Mouse (Mus musculus) brain, embryonic 14.5 days (tissue): ENCODE data around the gene Adamts9. TPM values are rescaled to one million over a fixed set of nuclear protein-coding genes. Genes with fewer than 3 reads are reported as not detected.

Experiments used
- DNase-seq: peaks from one replicate; pipeline ENCODE4 v3.0.0-alpha.2; 2011; ENCODE audit warnings: low read depth
- CTCF ChIP-seq: fragments of 200-500 bp; IDR thresholded peaks from 2 replicates; pipeline ENCODE4 v1.5.1; 2012; ENCODE audit warnings: inconsistent platforms, mild to moderate bottlenecking, moderate library complexity, borderline replicate concordance; ENCODE audit not compliant: insufficient read depth, insufficient read length; ENCODE audit errors: extremely low read depth
- POLR2A ChIP-seq: fragments of 200-500 bp; IDR thresholded peaks from 2 replicates; pipeline ENCODE4 v1.6.1; 2012; ENCODE audit warnings: mild to moderate bottlenecking, inconsistent platforms, borderline replicate concordance; ENCODE audit not compliant: poor library complexity, insufficient read depth, insufficient read length, severe bottlenecking; ENCODE audit errors: extremely low read depth
- polyA plus RNA-seq: library from polyadenylated mRNA; depleted of rRNA; stranded (reverse); fragments of >200 nt; gene quantifications from 2 replicates; pipeline ENCODE4 v1.2.3, GENCODE M21; 2012

The Adamts9 gene
- polyA plus RNA-seq, 1 experiment = 4.2 TPM

DNA sequence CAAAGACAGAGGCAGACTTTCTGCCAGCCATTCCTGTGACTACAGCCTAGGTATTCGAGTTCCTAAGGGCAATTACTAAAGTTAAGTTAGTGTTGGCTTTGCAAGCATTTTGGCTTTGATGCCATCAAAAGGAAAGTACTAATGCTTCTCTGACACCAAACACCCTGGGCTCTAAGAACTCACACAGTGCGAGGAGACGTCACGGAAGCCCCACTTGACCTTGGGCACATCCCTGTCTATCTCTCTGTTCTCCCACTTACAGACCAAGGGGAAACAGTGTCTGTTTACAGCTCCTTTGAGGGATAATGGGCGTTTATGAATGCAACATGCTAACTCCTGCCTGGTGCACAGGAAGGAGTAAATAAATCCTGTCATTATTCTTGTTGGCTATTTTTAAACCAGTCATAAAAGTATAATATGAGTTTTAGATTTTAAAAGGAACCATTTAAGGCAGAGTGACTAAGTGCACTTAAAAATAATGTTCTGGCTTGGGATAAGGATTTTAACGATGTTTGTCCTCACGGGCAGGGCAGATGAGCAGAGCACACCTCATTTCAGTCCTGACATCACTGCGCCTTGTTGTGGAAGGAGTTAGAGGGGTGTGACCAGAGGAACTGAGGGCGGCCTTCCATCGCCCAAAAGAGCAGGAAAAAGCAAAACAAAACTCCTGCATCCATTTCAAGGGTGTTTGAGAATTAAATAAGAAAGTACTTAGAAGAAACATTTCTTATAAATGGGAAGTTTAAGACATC, 22.2 kb downstream of the Adamts9 start:
- TF ChIP-seq POLR2A (no peak), CTCF (no peak)

DNA sequence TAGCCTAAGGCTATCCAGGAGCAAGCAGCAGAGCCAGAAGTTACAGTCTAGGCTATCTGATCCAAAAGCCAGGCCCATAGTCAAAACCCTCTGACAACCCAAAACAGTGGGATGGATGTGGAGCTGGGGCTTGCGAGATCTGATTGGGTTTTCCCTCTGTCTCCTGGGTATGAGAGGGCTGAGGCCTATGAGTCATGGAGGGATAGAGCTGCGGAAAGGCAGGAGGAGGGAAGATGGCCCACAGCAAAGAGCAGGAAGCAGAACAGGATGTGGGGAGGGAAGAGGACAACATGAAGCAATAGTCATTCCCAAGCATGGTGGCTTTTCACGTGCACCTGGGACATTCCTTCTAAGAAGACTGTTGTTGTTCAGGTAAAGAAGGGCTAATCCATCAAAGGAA, 32.7 kb downstream of the Adamts9 start:
- TF ChIP-seq CTCF = no peak
- no peak for DNase-seq

More for the DNA sequence above, 22.2 kb downstream of the Adamts9 start:
- DNase-seq = no peak

DNA sequence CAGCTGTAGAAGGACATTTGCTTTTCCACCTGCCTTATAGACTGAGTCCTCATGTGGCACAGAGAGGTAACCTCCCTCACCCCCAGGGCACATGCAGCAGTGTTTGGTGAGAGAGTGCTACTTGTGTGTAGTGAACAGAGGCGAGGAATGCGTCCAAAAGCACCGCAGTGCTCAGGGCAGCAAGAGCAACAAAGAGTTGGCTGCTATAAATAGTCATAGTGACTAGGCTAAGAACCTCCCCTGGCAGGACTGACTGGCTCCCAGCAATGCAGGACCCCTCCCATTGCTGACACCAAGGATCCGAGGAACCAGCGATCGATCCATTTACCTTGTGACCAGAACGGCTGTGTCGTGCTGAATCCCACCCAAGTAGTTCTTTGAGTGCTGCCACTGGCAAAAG, 33.9 kb downstream of the Adamts9 start:
- DNase-seq = no peak

DNA sequence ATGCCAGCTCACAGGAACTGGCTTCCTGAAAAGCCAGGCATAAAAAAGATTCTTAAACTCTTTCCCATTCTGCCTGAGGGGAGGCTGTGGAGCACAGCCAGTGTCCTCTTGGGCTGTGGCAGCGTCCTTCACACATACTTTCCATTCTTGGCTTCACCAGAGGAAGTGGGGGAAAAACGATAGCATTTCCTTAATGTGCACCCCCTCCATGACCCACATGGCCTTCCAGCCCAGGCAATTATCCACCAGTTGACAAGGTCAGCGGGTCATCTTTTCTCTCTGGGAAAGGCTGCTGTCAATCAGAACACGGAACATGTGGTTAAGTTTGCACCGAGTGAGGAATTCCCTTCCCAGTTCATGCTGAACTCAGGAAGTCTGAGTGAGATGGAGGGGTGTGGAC, 37.4 kb downstream of the Adamts9 start:
- DNase-seq = no peak
- no peak for TF ChIP-seq CTCF
- TF ChIP-seq POLR2A = no peak

More for the DNA sequence above, 33.9 kb downstream of the Adamts9 start:
- TF ChIP-seq CTCF (no peak), POLR2A (no peak)

DNA sequence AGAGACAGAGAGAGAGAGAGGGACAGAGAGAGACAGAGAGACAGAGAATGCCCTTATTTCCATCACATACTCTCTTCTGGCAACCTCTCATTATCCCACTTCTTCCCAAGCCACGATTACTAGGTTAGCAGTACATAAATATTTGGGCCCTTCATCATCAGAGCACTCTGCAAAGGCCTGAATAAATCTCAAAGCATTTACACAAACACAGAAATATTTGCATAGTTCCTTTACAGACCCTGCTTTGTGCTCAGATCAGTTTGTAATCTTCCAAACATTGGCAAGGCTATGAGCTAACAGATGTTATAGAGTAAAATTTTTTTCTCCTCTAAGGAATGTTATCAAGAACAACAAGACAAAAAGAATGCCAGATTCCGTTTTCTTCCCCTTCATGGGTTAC, 38.8 kb downstream of the Adamts9 start:
- TF ChIP-seq CTCF (no peak), POLR2A (no peak)
- no peak for DNase-seq

DNA sequence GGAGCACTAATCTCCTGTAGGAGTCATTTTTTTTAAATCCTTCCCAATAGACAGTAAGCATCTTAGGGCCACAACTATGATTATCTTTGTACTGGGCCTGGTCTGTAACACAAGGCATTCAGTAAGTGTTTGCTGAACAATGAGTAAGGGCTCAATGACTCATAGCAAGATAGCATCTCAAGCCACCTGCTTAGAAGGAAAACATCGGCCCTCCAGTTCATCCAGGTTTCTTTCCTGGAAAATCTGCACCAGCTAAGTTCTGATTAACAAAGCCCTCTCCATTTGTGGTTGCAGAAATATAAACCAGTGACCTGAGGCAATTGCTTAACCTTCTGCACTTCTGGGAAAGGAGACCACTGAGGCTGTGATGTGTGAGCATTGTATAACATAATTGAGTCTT, 39.3 kb downstream of the Adamts9 start:
- TF ChIP-seq POLR2A (no peak), CTCF (no peak)
- no peak for DNase-seq

DNA sequence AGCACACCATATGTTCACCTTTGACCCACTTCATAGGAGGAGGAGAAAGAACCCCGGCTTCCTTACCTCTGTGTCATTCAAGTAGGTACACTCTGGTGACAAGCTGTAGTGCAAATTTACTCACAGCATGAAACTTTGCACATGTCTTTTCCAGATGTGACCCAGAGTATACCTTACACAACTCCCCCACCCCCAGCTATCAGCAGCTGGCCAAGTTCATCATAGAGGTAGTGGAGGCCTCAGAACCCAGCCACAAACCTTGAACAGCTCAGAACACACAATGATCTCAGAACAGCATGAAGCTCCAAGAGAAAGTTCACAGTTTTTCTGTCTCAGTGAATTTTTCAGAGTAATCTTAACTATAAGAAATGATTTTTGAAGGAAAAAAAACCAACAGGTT, 51.8 kb downstream of the Adamts9 start:
- no peak for DNase-seq
- TF ChIP-seq CTCF = no peak
- TF ChIP-seq POLR2A = no peak

DNA sequence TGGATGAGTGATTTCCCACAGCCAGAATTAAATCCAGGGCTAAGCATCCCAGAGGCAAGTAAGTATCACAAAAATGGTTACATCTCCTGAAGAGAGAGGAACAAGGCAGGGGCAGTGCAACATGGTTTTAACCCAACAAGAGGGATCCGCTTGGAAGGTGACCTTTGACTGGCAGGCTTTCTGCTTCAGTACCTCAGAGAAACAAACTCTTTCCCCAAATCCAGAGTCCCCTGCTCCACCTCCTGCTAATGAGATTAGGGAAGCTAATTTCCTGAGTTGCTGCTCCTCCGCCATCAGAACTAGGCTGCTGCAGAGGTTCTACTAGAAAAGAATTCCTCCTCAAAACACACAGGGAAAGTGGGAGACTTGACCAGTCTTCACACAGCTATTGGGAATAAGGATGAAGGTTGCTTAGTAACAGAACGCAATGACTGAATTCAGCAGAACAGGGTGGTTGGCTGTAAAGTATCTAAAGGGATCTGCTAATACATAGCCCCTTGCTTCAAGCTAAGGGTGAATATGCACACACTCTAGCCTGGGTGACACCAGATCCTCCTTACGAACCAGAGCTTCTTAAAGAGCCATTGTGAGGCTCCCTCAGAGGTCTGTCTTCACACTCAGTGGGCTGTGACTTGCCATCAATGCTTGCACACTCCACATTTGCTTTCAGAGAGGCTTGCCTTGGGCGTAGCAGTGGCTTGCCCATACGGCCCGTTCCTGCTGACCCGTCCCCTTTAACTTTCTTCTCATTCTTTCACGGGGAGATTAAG, 60.0 kb downstream of the Adamts9 start:
- DNase-seq = peak; percentile 31
- TF ChIP-seq CTCF = no peak
- TF ChIP-seq POLR2A = no peak

DNA sequence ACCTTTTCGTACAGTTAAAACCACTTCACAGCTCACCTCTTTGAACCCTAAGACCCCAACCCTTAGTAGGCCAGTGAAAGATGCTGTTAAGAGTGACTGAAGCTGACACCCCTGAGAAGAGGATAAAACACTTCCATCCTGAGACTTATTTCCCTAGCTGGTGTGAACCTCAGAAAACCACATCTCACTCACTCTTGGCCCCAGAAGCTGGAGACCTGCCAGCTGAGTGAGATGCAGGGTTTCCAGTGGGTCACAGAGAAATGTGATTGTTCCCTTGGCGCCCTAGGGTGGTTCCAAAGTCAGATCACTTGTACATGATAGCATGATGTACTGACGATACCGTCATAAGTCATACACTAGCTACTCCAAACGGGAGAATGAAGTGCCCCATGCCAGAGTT, 60.8 kb downstream of the Adamts9 start:
- TF ChIP-seq CTCF (no peak), POLR2A (no peak)
- DNase-seq = no peak

DNA sequence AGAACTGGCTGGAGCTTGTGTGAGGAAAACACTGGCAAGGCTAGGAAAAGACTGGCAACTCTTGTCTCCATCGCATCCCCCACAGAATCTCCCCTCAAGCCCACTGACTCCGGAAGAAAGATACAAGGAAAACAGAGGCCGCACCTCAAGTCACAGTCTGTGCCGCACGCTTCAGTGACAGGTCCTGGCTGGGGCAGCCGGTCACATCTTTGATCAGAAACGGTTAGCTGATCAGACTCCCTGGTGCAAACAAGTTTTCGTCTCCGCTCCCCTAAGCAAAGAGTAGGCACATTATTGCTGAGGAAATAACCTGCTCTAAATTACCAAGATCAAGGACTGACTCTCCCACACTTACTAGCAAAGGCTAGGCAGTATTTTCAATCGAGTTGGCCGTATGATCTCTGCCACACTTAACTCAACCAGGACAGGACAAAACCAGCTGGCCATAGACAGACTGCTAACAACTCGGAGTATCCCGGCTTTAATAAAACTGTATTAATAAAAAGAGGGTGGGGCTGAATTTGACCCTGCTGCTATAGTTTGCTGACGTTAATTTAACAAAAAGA, 63.5 kb downstream of the Adamts9 start:
- TF ChIP-seq POLR2A (no peak), CTCF (no peak)
- DNase-seq = no peak

DNA sequence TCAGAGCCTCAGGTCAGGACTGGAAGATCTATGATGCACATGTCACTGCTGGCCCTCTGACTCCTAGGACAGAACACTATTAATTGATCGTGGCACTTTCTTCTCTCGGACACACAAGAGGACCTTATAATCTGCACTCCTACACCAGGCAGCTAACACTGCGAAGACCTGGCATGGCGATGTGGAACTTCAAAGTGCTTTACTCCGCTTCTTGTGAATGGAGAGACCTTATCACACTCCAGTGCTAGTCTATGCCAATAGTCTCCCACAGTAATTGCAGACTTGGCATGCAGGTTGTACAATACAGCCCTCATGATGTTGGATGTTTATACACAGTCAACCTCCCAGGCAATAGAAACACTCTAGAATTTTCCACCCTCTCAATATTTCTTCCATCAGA, 64.5 kb downstream of the Adamts9 start:
- DNase-seq = no peak
- TF ChIP-seq CTCF = no peak
- no peak for TF ChIP-seq POLR2A

DNA sequence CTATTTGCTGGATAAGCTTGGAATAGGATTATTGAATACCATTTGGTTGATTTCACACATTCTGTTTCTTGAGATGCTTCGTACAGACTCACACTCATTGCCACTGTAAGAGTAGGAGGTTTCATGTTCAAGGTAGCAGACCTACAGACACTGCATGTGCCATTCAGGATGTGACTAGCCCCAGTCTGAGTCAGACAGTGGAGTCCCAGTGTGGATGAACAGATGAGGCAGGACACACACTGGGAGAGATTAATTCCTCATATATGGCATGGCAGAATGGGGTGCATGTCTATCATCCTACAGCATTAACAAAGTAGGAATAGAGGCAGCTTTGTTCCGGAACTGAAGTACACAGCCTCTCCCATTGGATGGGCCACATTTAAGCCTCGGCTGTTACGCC, 66.1 kb downstream of the Adamts9 start:
- DNase-seq = no peak
- TF ChIP-seq POLR2A = no peak
- TF ChIP-seq CTCF = no peak

DNA sequence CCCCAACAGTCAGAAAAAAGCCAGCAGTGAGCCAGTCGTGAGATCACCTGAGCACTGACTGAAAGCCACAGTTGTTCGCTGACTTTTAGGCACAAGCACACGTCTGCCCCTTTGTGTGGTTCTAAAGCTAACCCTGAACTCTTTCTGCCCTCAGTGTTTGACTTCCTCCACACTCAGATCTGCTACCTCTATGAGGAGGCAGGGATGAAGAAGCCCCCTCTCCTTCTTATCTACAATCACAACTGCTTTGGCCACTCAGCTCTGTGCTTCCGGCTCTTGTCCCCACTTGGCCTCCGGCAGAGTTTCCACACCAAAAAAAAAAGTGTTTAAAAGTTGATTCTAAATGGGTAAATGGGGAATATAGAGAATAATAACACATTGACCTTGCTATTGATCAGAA, 67.2 kb downstream of the Adamts9 start:
- DNase-seq = no peak
- TF ChIP-seq POLR2A (no peak), CTCF (no peak)
